Mouse (Mus musculus) 416B (cell line): ENCODE data around the gene Pmepa1.

Experiments
- DNase-seq: peaks from one replicate; pipeline ENCODE4 v3.0.0; 2011; ENCODE audit warnings: low read depth

The Pmepa1 gene

DNA sequence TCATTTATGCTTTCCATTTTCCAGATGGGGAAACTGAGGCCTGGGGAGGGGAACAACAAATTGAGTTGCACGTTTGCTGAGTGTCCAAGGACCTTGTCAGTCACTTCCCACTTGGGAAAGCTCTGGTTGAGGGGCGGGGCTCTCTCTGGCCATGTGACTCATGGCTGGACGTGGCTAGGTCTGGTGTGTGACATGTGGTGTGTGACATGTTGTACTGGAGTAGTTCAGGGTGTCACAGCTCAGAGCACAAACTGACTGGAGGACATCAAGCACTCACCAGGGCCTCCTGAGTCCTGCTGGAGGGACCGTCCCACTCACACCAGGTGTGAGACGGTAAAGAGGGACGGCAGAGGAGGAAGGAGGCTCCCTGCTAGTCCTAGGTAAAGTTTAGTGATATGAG, 91.1 kb downstream of the Pmepa1 start:
- DNase-seq = peak; percentile 8

GRCm38 (mm10) chr2:173184475-173185080, 91.8 kb downstream of the Pmepa1 start:
- no peak for DNase-seq

GRCm38 (mm10) chr2:173183836-173184460, 92.4 kb downstream of the Pmepa1 start:
- DNase-seq = peak; percentile 52

DNA sequence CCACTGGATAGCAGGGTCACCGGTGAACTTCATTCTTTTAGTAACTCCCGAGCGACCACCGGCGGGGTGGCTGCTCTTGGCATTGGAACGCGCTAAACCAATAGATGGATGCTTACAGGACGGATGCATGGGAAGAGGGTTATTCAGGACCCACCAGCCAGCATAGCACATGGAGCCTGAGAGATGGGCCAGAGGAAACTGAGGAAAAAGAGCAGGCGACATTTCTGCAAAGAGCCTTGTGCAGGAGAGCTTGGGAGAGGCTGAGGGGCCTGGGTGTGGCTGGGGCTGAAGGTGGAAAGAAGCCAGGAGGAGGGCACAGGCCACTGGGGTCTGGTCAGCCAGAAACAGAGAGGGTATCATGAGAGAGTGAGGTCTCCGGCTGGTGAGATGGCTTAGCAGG, 93.0 kb downstream of the Pmepa1 start:
- no peak for DNase-seq

- no peak for DNase-seq
Measured at GRCm38 (mm10) chr2:173182796-173183195, 93.5 kb downstream of the Pmepa1 start.

DNA sequence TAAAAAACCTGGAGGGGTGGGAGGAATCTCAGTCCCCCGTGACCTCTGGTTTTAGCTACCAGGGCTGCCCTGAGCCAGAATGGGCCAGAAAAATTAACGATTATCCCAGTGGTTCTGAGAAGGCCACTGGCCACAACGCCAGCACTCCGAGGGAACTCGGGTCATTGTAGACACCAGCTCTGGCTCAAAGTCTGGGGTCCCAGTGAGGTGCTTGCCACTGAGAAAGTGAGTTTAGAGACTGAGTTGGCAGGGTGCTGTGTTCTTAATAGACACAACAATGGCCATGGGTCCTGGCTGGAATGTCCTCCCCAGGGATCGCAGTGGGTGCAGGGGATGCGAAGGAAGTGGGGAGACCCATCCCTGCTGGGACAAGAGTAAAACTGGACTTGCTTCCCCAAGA, 94.4 kb downstream of the Pmepa1 start:
- DNase-seq = no peak

- DNase-seq = no peak
Measured at GRCm38 (mm10) chr2:173181486-173181885, 94.8 kb downstream of the Pmepa1 start.

DNA sequence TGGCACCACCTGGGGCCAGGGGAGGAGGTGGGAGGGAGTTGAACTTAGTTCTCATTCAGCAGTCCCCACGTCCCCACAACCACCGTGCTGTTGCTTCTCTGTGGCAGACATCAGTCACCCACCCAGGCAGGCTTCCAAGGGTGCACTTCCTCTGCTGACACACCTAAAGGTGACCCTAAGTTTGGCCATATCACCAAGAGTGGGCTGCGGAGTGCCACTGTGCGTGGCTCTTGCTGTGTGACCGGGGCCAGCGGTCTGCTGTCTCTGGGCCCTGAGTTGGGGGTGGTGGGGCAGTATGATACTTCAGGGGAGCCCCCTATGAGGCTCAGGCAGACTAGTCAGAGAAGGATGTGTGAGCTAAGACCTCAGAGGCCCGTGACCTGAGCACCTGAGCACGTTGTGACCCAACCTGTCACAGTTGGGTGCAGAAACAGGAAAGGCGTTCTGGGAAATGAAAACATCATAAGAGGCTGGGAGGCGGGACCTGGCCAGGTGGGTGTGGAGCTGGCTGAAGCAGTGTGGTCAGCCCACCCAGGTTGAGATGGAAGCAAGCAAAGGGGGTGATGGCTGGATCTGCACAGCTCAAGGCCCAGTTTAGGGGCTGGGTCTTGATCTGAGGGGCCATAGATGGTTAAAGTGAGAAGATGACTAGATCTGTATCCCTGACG, 95.5 kb downstream of the Pmepa1 start:
- DNase-seq = no peak

DNA sequence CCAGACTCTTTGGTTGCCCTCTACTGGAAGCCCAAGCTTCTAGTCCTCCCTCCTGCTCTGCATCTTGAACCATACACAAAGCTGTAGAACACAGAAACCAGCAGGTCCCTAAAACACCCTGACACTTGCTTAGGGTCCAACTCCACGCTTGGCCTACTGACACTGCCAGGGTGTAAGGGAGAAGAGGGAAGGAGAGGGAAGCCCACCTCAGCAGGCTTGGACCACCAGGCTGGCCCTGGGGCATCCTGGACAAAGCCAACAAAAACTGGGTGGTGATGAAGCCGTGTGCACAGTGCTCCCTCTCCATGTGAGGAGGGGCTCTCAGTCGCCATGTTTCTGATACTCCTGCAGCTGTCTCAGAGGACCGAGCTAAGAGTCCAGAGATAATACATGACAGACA, 96.3 kb downstream of the Pmepa1 start:
- DNase-seq = no peak

GRCm38 (mm10) chr2:173179046-173179445, 97.3 kb downstream of the Pmepa1 start:
- DNase-seq = no peak

- DNase-seq = no peak
Measured at GRCm38 (mm10) chr2:173177951-173178350, 98.4 kb downstream of the Pmepa1 start.

DNA sequence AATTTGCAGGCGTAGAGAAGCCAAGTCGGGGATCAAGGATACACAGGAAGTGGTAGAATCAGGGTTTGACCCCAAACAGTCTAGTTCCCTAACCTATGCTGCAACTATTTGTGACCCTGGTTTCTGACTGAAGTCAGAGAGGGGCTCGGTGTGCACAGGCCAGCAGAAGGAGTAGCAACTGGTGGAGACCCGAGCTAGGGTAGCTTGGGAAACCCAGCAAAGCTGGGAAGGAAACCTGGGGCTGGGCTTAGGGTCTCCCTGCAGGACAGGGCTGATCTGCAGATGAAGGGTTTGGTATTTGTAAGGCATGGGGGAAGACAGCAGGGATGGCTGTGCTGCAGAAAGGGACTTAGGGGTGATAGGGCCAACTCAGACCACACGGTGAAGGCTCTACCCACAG, 98.9 kb downstream of the Pmepa1 start:
- no peak for DNase-seq

- DNase-seq = no peak
Measured at GRCm38 (mm10) chr2:173175703-173176102, 100.6 kb downstream of the Pmepa1 start.

DNA sequence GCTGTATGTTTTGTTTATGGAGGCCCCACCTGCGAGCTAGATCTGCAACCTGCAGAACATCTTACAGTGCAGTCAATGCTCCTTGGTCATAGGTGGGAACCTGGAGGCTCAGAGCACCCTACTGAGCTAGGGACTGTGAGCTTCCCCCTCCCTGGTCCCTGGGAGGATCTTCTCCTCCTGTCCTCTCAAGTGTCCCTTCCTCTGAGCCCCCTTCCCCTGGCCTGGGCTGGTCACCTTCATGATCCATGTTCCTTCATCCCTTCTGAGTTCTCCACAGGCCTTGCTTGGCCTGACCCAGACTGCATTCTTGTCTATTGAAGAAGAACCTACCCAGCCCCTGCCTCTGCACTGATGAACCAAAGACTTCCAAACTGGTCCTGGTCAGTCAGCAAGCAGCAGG, 101.8 kb downstream of the Pmepa1 start:
- DNase-seq = no peak
